Mouse (Mus musculus) C2C12 (cell line): ENCODE results near the gene Ank2.

Source experiments
- CEBPB ChIP-seq: IDR thresholded peaks from one replicate; pipeline ENCODE4 v1.6.1; 2011; ENCODE audit warnings: low read depth, mild to moderate bottlenecking, control low read depth, moderate library complexity
- CTCF ChIP-seq: IDR thresholded peaks from one replicate; pipeline ENCODE4 v1.5.1; 2011; ENCODE audit not compliant: control insufficient read depth, insufficient read depth, insufficient read length

DNA sequence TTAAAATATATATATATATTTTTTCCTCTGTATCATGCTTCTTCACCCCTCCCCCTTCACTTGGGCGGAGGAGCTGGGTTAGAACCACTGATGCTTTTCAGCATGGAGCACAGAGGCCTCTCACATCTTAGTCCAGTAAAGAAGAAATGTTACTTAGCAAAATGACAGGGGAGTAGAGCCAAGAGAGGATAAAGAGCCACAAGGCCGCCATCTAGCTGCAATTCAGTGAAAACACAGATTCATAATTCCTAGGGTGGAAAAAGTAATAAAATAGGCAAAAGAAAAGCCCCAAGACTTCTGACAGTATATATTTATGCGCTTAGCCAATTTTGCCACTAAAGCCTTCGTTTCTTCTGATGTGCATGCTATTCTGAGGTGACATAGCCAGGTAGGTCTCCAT is 503.2 kb downstream of the Ank2 start:
- TF ChIP-seq CTCF (no peak), CEBPB (no peak)
